Mouse (Mus musculus) ovary, adult 2 months (tissue): ENCODE measurements around the gene Slc9b2. TPM values are rescaled to one million over a fixed set of nuclear protein-coding genes. Genes with fewer than 3 reads are reported as not detected.

Experiments used
- polyA plus RNA-seq: library from polyadenylated mRNA; depleted of rRNA; stranded (reverse); fragments of >200 nt; gene quantifications from 2 replicates; pipeline ENCODE4 v1.2.3, GENCODE M21; 2012; rRNA removed

Slc9b2 gene
- 0.64 and 0.80 TPM in 2 replicates for polyA plus RNA-seq

DNA sequence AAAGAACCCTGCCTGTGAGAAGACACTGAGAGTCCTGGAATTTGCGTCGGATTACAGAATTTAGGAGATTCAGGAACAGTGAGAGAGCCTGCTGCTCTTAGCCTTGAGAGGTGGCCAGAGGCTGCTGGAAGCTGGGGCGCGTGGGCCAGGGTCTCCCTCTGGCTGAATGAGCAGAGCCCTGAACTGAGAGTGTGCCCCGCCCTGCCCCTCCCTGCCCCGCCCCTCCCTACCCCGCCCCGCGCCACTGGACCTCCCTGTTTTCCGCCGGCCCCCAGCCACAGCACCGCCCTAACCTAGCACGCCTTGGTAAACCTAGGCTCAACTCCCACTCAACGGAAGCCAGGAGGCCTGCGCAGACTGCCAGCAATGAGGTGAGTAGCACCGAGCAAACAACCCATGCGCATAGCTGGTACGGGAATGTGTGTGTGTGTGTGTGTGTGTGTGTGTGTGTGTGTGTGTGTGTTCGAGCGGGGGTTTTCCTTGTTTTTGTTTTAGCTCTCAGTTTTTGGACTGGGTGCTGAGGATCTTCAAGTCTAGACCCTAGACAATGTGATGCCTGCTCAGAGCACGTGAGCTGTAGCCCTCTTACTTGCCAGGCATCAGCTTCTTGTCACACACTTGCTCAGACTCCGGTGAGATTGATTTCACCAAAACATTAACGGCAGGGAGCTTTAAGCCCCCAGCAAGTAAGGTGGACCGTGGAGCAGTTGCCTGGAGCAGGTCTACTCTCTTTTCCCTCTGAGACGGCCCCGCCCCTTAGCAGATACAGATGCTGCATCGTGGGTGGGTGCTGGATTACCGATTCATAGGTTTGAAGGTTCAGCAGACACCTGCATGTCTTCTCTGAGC, at the start of gene Slc9b2:
Gene Slc9b2 (plus strand): TSS at position 290 of the 849 bp plus-strand sequence.

DNA sequence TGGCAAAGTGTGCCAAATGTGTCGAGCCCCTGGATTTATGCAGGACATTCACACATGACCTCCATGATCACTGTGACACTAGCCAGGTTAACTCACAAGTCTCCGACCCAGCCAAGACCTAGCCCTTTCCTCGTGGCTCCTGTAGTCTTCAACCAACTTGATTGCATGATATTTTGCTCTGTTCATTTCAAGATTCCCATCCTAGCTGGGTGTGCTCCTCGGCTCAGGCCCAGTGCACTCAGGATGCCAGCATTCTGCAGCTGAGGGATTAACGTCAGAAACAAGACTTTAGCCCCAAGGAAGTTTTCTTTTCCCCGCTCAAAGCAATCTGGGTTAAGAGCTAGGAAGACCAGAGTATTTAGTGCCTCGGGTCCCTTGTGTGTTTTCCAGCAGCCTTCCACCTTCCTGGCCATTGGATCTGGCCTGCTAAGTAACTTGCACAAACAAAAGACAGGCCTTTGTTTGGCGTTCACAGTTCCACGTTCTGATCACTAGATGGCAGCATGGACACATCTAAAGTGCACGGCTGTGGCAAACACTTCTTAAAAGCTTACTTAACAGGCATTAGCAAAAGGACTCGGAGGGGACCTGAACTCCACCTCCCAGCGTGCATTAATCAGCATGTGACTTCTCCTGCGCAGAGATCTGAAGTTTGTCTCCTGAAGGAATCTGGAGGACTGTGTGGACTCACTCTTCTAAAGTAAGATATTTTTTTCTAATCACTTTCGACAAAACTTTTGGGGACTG, 26.7 kb upstream of the Slc9b2 start, which contains the start of gene Bdh2:
Gene Bdh2 (plus strand): TSS at position 553 of the 747 bp plus-strand sequence.

DNA sequence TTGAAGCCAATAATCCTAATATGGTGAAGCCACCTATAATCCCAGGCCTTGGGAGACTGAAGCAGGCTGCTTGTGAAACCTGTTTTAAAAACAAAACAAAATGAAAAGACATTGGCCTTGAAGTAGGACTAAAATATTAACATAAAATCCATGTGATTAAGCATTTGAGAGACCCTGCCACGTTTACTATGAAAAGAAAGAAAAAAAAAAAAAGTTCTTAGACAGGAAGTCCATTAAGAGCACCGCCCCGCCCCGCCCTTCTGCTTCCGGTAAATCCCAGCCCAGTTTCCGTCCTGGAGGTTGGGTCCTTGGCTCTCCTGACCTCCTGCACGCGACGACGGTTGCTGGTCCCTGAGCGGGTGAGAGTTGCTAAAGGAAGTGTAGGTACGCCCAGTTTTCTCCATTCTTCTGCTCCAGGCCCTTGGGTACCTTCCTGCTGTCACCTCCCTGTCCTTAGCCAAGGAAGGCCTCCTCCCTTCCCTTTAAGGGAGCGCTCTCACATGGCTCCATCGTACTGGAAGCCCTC, 40.3 kb downstream of the Slc9b2 start, which contains the start of gene Slc9b1:
Gene Slc9b1 (plus strand): TSS at position 291 of the 526 bp plus-strand sequence.

Other genes with a start within 250 kb of the Slc9b2 start
- gene Cenpe, start 95.2 kb upstream of the Slc9b2 start, polyA plus RNA-seq: 0.76 and 1.5 TPM in 2 replicates
- gene Bdh2, start 26.5 kb upstream of the Slc9b2 start, polyA plus RNA-seq: 4.1 and 5.8 TPM in 2 replicates
- not detected in 2 replicates for gene Slc9b1, start 40.3 kb downstream of the Slc9b2 start, polyA plus RNA-seq
- gene Cisd2, start 116.2 kb downstream of the Slc9b2 start, polyA plus RNA-seq: 18.8 and 53.2 TPM in 2 replicates
- 260 and 294 TPM in 2 replicates for gene Ube2d3, start 130.4 kb downstream of the Slc9b2 start, polyA plus RNA-seq
- gene Manba, start 177.9 kb downstream of the Slc9b2 start, polyA plus RNA-seq: 3.8 and 5.4 TPM in 2 replicates